Mouse (Mus musculus): ENCODE results near the gene Cdc42bpg.

GRCm38 (mm10) chr19:6281122-6282020, 24.9 kb upstream of the Cdc42bpg start:
- no peak for TF ChIP-seq CTCF (IDR thresholded peaks at IDR 0.05 in 2 of 3, conservative IDR thresholded peaks at IDR 0.05 in 1 of 3; ENCODE audit: control insufficient read depth in 1 of 3, insufficient read depth in 1 of 3, low read depth in 2 of 3, low read length in 3 of 3, poor library complexity in 1 of 3, severe bottlenecking in 1 of 3)
- no peak for TF ChIP-seq POLR2A (IDR thresholded peaks at IDR 0.05; ENCODE audit: control insufficient read depth in 1 of 2, insufficient read depth in 1 of 2, low read depth in 1 of 2, low read length in 2 of 2, poor library complexity in 1 of 2)
- TF ChIP-seq UBTF (IDR thresholded peaks at IDR 0.05; ENCODE audit: borderline replicate concordance, insufficient read depth, low read depth, low read length) = no peak
- no peak for TF ChIP-seq NELFE (IDR thresholded peaks at IDR 0.05; ENCODE audit: low read depth, low read length)
- no peak for TF ChIP-seq RAD21 (IDR thresholded peaks at IDR 0.05; ENCODE audit: low read depth, low read length)

Data from MEL (cell line).